Mouse (Mus musculus) bone marrow macrophage, adult 2 months (primary cell): ENCODE results near the gene Il31. TPM values are rescaled to one million over a fixed set of nuclear protein-coding genes. Genes with fewer than 3 reads are reported as not detected.
"Not testable (repeated sequence)": the region's sequence is repeated elsewhere in the genome, so short reads cannot be mapped to it uniquely, and the experiment has no call there.

Source experiments
- H3K27ac ChIP-seq: 2 replicates; pipeline ENCODE4 v1.5.1; 2012; ENCODE audit warnings: low read depth, low read length; ENCODE audit not compliant: insufficient read depth
- H3K4me1 ChIP-seq: 2 replicates; pipeline ENCODE4 v1.6.1; 2012; ENCODE audit warnings: low read length; ENCODE audit not compliant: control insufficient read depth, insufficient read depth
- H3K4me3 ChIP-seq: 2 replicates; pipeline ENCODE4 v1.5.1; 2012; ENCODE audit warnings: mild to moderate bottlenecking, low read length, moderate library complexity; ENCODE audit not compliant: insufficient read depth
- CTCF ChIP-seq: IDR thresholded peaks from 2 replicates; pipeline ENCODE4 v1.5.1; 2012; ENCODE audit warnings: low read depth, mild to moderate bottlenecking, low read length, moderate library complexity
- POLR2A ChIP-seq: IDR thresholded peaks from 2 replicates; pipeline ENCODE4 v1.6.1; 2012; ENCODE audit warnings: mild to moderate bottlenecking, low read depth, low read length, borderline replicate concordance
- polyA plus RNA-seq: library from polyadenylated mRNA; stranded (reverse); fragments of >200 nt; gene quantifications from 2 replicates; pipeline ENCODE4 v1.2.4, GENCODE M21; 2012; ENCODE audit not compliant: missing spikeins, insufficient read depth, insufficient read length

Gene Il31
- polyA plus RNA-seq, 1 experiment: not detected

GRCm38 (mm10) chr5:123520666-123521065, 31.4 kb upstream of the Il31 start:
- no peak overlapping the region for H3K27ac ChIP-seq
- TF ChIP-seq POLR2A: no peak
- no peak for TF ChIP-seq CTCF
- peaks cover 10% of the 10 kb centered on the region for H3K4me1 ChIP-seq
- no peak overlapping the region for H3K4me3 ChIP-seq

- Histone ChIP-seq H3K4me1 (peaks cover 2% of the 10 kb centered on the region; the same call in 1 of the 2 replicates), H3K27ac (no peak overlapping the region), H3K4me3 (no peak overlapping the region)
- TF ChIP-seq CTCF (no peak), POLR2A (no peak)
Observed at GRCm38 (mm10) chr5:123514871-123515270, 25.6 kb upstream of the Il31 start.

GRCm38 (mm10) chr5:123512102-123512501, 22.8 kb upstream of the Il31 start:
- Histone ChIP-seq H3K4me1 (peaks cover 5% of the 10 kb centered on the region), H3K4me3 (no peak overlapping the region), H3K27ac (no peak overlapping the region)
- no peak for TF ChIP-seq POLR2A
- no peak for TF ChIP-seq CTCF

GRCm38 (mm10) chr5:123511426-123511825, 22.1 kb upstream of the Il31 start:
- not testable (repeated sequence) for H3K27ac ChIP-seq, H3K4me3 ChIP-seq, H3K4me1 ChIP-seq

GRCm38 (mm10) chr5:123510160-123510559, 20.9 kb upstream of the Il31 start, which contains the start of gene B3gnt4:
TSS of gene B3gnt4 (plus strand) at chr5:123510460.
- Histone ChIP-seq H3K27ac (no peak within 1 kb of the TSS), H3K4me3 (no peak within 1 kb of the TSS), H3K4me1 (peaks cover 3% of the 10 kb centered on the region; the same call in 1 of the 2 replicates)
- TF ChIP-seq CTCF (no peak), POLR2A (no peak)

- no peak for TF ChIP-seq POLR2A
- TF ChIP-seq CTCF: no peak
- Histone ChIP-seq H3K27ac (no peak overlapping the region), H3K4me3 (peak overlapping the region; percentile 58; the same call in 1 of the 2 replicates), H3K4me1 (peaks cover 3% of the 10 kb centered on the region; the same call in 1 of the 2 replicates)
Observed at GRCm38 (mm10) chr5:123508921-123509320, 19.6 kb upstream of the Il31 start.

- no peak for TF ChIP-seq CTCF
- H3K27ac ChIP-seq: no peak overlapping the region
- H3K4me1 ChIP-seq: peaks cover 3% of the 10 kb centered on the region; the same call in 1 of the 2 replicates
- peak overlapping the region; percentile 58 for H3K4me3 ChIP-seq
Observed at GRCm38 (mm10) chr5:123507936-123508723, 18.8 kb upstream of the Il31 start.

- Histone ChIP-seq H3K4me3 (no peak overlapping the region), H3K27ac (no peak overlapping the region), H3K4me1 (no peaks in the 10 kb centered on the region; the same call in 1 of the 2 replicates)
- no peak for TF ChIP-seq POLR2A
- no peak for TF ChIP-seq CTCF
Observed at GRCm38 (mm10) chr5:123501973-123502372, 12.7 kb upstream of the Il31 start.

- H3K4me1 ChIP-seq: no peaks in the 10 kb centered on the region; the same call in 1 of the 2 replicates
- TF ChIP-seq POLR2A (no peak), CTCF (no peak; the same call in 1 of the 2 replicates)
- no peak overlapping the region for H3K27ac ChIP-seq
- H3K4me3 ChIP-seq: no peak overlapping the region
Observed at GRCm38 (mm10) chr5:123499717-123500116, 10.4 kb upstream of the Il31 start.

GRCm38 (mm10) chr5:123489935-123490334, 646 bp upstream of the Il31 start:
- Histone ChIP-seq H3K4me3 (no peak overlapping the region), H3K27ac (no peak overlapping the region), H3K4me1 (no peaks in the 10 kb centered on the region)
- TF ChIP-seq POLR2A: no peak
- no peak for TF ChIP-seq CTCF
